Mouse (Mus musculus) regulatory T cell (primary cell): Measurements from ENCODE around the gene Stub1.

ENCODE experiments used
- in situ Hi-C: fragments of 300-600 bp; cut with MboI, MseI; formaldehyde crosslinking; loops from one replicate; pipeline ENCODE4 v1.15.1; 2025; ENCODE audit warnings: high pct_unique_total_duplicates

Gene Stub1

DNA sequence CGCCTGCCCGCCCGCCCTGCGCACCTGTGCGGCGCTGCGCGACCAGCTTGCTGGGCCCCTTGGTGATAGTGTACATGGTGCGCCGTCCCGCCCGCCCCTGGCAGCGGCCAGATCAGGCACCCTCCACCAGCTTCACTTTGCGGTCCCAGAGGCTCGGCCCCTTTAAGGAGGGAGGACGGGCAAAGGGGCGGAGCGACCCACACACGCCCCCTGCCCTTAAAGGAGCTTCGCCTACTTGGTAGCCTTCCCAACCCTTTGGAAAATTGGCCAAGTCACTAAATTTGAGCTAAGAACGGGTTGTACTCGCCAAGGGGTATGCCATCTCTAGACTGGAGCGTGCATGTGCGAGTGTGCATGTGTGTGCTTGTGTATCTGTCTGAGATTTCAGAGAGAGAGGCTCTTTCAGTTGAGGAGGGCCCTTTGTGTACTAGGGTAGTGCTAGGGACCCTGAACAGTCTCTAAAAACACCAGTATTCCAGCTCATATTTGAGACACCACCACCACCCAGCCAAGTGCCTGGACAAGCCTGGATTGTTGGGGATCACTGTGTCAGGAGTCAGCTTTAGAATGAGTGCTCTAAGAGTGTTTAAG lies 35.5 kb upstream of the Stub1 start, which contains the start of gene Mcrip2:
Mcrip2 (minus strand) TSS at position 164 of the 591 bp plus-strand sequence.
- in situ Hi-C loops = no loop called here

DNA sequence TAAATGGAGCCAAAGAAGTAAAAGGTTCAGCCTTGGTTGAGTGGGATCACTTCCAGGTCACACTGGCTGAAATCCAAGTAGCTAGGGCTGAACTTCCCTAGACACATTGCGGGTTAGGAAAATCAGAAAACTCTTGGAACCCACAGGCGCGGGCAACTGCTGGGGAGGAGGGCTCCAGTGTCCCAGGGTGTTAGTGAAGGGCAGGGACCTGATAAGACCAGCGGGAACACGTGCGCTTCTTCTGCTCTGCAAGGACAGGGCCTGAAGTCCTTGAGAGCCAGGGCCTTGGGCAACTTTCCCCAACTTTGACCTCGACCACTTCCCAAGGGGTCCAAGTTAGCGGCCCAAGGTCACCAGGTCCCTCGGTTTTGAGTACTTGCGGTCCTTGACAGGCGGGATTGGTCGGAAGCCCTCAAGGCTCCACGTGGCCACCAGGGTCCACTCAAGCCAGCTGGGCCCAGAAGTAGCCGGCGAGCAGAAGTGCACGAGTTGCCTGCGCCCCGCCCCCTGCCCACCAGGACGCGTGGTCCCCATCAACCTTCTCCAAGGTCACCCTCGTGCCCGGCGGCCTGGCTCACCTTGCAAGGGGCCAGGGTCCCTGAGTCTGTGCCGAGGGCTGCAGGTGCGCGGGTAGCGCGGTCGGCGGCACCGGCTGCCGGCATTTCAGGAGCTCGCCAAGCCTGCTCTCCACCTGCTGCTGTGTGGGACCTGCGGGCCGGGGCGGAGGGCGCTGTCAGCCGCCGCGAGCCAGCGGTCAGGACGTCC lies 34.8 kb upstream of the Stub1 start:
- in situ Hi-C loops = no loop called here

DNA sequence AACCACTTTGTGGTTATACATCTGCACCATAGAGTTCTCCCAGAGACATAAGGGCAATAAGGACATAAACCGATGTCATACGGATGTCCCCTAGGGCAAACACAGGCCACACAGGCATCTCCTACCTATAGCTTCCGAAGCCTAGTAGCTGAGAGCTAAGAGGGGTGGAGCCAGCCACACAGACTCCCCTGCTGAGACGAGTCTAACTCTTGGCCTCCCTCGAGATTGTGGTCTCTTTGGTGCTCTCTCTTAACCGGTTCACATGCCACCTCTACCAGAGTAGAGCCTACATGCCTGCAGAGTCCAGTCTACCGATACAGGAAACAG lies 34.3 kb upstream of the Stub1 start:
- in situ Hi-C loops = no loop called here

DNA sequence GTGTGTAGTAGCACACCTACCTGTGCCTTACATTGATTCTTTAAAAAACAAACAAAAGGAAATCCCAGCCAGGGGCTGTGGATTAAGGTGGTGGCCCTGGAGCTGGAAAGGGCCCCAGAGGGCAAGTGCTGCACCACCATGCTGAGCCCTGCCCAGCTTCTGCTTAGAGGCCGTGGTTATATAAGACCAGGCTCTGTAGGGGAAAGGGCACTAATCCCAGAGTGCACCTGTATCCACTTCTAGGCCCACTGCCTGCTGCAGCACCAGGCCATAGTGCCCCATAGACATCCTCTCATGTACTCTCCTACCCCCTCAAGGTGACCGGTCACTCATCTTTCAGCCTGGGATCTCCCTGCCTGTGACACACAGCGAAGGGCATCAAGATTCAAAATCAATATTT lies 33.0 kb upstream of the Stub1 start:
- in situ Hi-C loops = no loop called here

DNA sequence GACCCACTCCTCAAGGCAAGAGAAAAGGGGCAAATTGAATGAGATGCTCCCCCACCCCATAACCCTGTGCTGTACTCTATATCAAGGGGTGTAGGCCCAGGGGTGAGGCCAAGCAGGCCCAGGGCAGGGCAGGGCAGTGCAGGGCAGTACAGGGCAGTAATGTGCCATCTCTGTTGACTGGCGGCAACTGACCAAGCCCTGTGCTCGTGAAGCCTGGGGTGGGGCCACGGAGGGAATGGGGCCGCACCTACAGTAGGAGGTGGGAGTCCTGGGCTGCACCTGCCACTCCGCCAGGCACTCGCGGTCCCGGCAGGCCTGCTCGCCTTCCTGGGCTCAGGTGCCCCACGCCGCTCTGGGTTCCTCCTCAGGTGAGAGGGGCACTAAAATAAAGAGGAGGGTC lies 32.1 kb upstream of the Stub1 start:
- in situ Hi-C loops = no loop called here

DNA sequence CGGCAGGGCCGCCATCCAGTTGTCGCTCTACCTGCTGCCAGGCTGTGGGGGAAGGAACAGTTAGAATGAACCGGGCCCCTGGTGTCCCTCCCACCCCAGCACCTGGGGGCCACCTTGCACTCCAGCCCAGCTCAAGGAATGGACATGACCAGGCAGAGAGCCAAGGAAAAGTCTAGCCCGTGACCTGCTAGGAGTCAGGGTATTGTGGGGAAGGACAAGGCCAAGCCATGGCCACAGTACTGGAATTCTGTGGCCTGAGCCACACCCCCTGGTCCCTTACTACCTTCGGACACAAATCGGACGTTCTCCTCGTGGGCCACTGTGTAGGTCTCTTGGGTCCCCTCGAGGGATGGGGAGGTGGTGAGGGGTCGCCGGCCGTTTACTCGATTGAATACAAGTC lies 31.1 kb upstream of the Stub1 start:
- in situ Hi-C loops = no loop called here

DNA sequence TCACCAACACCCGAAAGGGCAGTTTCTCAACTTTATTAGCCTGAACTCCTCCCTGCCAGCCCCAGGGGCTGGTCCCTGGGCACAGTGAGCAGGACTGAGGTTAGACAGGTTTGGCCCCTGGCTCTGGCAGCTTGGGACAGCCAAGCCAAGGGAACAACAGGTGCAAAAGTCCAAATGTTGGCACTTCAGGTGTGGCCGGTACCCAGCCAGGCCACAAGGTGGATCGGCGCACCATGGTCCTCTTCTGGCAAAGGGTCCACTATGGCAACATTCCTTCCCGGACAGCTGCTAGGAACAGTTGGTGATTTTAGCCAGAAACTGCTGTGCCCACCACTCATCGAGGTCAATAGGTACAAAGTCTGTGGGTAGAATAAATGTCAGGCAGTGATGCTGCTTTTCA lies 30.5 kb upstream of the Stub1 start:
- in situ Hi-C loops = no loop called here

DNA sequence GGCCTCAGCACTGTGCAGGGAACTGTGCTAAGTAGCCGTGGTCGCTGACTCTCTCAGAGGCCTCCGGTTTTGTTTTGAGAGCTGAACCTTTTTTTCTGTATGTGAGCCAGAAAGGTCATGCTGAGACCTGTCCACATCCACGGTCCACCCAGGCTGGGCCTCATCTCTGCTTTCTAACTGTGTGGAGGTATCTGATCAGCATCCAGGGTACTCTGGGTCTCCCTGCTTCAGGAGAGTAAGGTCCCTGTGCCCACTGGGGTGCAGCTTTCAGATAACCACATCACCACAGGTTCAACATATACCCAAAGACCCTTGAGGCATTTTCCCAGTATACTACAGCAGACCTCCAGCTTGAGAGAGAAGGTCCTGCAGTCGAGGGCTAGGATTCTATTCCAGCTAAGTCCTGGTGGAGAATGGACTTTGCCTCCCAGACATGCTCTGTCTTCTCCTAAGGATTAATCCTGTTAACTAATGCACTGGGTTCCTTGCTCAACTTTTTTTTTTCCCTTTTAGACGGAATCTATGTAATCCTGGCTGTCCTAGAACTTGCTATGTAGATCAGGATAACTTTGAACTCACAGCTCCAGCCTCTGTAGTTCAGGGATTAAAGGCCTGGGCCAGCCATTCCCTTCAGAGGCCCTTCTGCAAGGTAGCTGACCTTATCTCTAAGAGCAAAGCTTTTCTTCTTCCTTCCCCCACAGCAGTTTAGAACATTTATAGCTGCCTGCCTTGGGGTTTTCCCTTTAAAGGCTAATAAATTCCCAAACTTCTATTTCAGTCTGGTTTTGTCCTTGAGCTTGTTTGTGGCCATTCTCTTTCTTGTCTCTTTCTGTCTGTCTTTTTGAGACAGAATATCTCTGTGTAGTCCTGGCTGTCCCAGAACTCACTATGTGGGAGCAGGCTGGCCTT lies 28.8 kb upstream of the Stub1 start:
- in situ Hi-C loops = no loop called here

DNA sequence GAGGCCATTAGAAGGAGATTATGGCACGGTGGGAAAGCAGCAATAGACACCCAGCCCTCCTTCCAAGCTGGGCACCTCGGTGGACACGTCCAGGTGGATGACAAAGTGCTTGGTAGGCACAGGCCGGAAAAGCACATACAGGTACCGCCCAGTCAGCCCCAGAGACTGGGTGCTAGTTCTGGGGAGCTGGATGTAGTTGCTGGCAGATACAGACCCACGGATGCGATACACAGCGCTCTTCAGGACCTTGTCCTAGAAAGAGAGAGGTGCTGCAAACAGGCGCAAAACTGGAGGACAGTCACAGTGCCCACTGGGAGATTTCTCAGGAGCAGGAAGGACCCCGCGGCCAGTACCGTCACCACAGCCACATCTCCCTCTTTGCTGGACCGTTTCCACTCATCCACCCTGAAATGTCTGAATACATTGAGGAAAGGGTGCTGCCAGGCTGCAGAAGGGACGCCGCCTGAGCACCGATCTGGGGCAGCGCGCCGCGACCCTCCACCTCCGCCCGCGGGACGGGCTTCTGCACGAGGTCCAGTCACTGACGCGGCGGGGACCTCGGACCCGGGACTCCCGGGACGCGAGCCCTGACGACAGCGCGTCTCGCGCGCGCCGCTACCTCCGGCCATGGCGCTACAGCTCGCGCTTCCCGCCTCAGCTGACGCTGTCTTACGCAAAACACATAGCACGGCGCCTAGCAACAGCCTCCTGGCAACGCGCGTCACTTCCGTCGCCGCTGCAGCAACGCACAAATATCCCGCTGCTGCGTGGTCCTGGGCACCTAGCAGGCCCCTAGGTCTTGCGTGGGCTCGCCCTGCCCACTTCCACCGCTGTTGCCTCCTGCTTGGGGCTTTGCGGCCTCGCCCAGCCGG lies 27.9 kb upstream of the Stub1 start, which contains the start of gene Wdr90:
Wdr90 (minus strand) TSS at position 670 of the 872 bp plus-strand sequence.
- in situ Hi-C loops = no loop called here

DNA sequence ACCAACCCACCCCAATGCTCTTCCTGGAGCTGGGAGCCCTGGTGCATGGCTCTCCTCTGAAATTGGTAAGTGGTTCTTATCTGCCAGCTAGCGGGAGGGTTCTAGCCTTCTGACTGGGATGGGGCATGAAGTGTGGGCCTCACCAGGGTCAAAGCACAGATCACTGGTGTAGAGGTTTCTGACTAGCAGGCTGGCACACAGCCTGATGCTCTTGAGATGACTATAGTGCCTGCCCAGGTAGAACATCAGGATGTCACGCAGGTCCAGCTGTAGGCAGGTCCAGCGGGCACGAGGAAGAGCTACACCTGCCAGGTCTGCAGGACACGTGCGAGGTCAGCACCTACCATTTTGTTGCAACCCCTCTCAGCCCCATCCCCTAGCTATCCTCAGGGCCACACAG lies 27.0 kb upstream of the Stub1 start:
- in situ Hi-C loops = no loop called here

- in situ Hi-C loops = no loop called here
Observed at GRCm38 (mm10) chr17:25844396-25844901, 11.2 kb upstream of the Stub1 start, which contains the start of gene Rhot2. Gene Rhot2 (minus strand): TSS chr17:25844851.

- in situ Hi-C loops = no loop called here
Observed at GRCm38 (mm10) chr17:25843636-25844395, 10.6 kb upstream of the Stub1 start.

- in situ Hi-C loops = no loop called here
Observed at GRCm38 (mm10) chr17:25843122-25843521, 9.9 kb upstream of the Stub1 start.

GRCm38 (mm10) chr17:25842509-25842908 lies 9.3 kb upstream of the Stub1 start:
- in situ Hi-C loops = no loop called here

- in situ Hi-C loops = no loop called here
Observed at GRCm38 (mm10) chr17:25841117-25841880, 8.1 kb upstream of the Stub1 start, which contains the start of gene Gm20683. Gene Gm20683 (minus strand): TSS chr17:25841763.

GRCm38 (mm10) chr17:25840519-25840918 lies 7.3 kb upstream of the Stub1 start:
- in situ Hi-C loops = no loop called here

GRCm38 (mm10) chr17:25839455-25840235 lies 6.4 kb upstream of the Stub1 start:
- in situ Hi-C loops = no loop called here

GRCm38 (mm10) chr17:25838904-25839303 lies 5.7 kb upstream of the Stub1 start:
- in situ Hi-C loops = no loop called here

DNA sequence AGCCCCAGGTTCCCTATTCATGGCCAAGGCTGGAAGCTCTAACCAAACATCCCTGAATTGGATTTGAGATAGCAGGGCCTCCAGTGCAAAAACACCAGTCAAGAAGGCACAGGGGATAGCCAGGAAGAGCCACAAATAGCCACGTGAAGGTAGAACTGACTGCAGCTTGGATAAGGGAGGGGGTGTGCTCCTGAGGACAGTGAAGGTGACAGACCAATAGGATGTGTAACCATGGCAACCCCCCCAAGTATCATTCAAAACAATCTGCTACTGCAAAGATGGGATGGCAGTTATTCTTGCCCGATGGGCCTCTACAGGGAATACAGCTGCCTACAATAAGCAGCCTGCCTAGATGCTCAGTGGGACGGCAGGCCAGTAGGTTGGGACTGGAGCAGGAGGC lies 4.3 kb upstream of the Stub1 start:
- in situ Hi-C loops = no loop called here
